Mouse (Mus musculus) C2C12 (cell line): ENCODE results near the gene Teddm1b.

Source experiments
- CTCF ChIP-seq: IDR thresholded peaks from one replicate; pipeline ENCODE4 v1.5.1; 2011; ENCODE audit not compliant: control insufficient read depth, insufficient read depth, insufficient read length
- MYOD1 ChIP-seq: IDR thresholded peaks from one replicate; pipeline ENCODE4 v1.6.1; 2011; ENCODE audit warnings: low read depth; ENCODE audit not compliant: control insufficient read depth, insufficient read length
- USF1 ChIP-seq: IDR thresholded peaks from one replicate; pipeline ENCODE4 v1.6.1; 2011; ENCODE audit warnings: low read depth, mild to moderate bottlenecking, control low read depth, moderate library complexity

GRCm38 (mm10) chr1:153846420-153846819, 27.7 kb upstream of the Teddm1b start:
- TF ChIP-seq CTCF (no peak), USF1 (no peak), MYOD1 (no peak)
